Mouse (Mus musculus): ENCODE data around the gene Pik3ip1.

GRCm38 (mm10) chr11:3386941-3387368, 56.8 kb downstream of the Pik3ip1 start:
- TF ChIP-seq CTCF (IDR thresholded peaks at IDR 0.05; ENCODE audit: extremely low read depth, insufficient read depth, low read length), result peak; percentile 92
- no peak for TF ChIP-seq POLR2A (IDR thresholded peaks at IDR 0.05; ENCODE audit: extremely low read depth, insufficient read depth, low read length)

All from cortical plate, adult 2 months (tissue).